Mouse (Mus musculus) heart, postnatal 10 days (tissue): ENCODE data around the gene Mrps7. TPM values are rescaled to one million over a fixed set of nuclear protein-coding genes. Genes with fewer than 3 reads are reported as not detected.

Experiments
- DNase-seq, 2 experiments: peaks; one replicate each; pipeline ENCODE4 v3.0.0; 2021
- intact Hi-C: fragments of 180-260 bp; cut with DNase I; formaldehyde crosslinking; loops from one replicate; pipeline ENCODE4 v1.15.1; 2025
- total RNA-seq, 2 experiments: library from RNA; stranded (reverse); gene quantifications; 2 replicates each; pipeline ENCODE4 v1.2.3; 2021

Gene Mrps7
- 10 to 100 TPM; 60.2 to 72.5 TPM for total RNA-seq

GRCm38 (mm10) chr11:115603476-115604303 is at the start of gene Mrps7, which contains the start of gene Gga3:
Mrps7 (plus strand) TSS chr11:115603925.
Gga3 (minus strand) TSS chr11:115604051.
- DNase-seq, result peak; percentile 95
- intact Hi-C loops, result loop anchor here (5.0 kb wide), 2 partner anchors 66 to 111 kb away; partner anchors contain the start of genes Nt5c and Sumo2

GRCm38 (mm10) chr11:115555717-115556116 is 48.0 kb upstream of the Mrps7 start:
- intact Hi-C loops, result no loop called here
- no peak for DNase-seq

- intact Hi-C loops, result no loop called here
- no peak for DNase-seq
Observed at GRCm38 (mm10) chr11:115563406-115563805, 40.3 kb upstream of the Mrps7 start.

GRCm38 (mm10) chr11:115564064-115564809 is 39.5 kb upstream of the Mrps7 start, which contains the start of gene Nup85:
Nup85 (plus strand) TSS chr11:115564434.
- intact Hi-C loops, result no loop called here
- DNase-seq, result peak; percentile 97 to 98

- intact Hi-C loops, result no loop called here
Observed at GRCm38 (mm10) chr11:115564961-115565360, 38.8 kb upstream of the Mrps7 start.

GRCm38 (mm10) chr11:115579080-115579479 is 24.6 kb upstream of the Mrps7 start:
- no peak for DNase-seq
- intact Hi-C loops, result no loop called here

More at GRCm38 (mm10) chr11:115564961-115565360, 38.8 kb upstream of the Mrps7 start:
- no peak for DNase-seq

GRCm38 (mm10) chr11:115582913-115583606 is 20.7 kb upstream of the Mrps7 start:
- intact Hi-C loops, result no loop called here
- no peak for DNase-seq

GRCm38 (mm10) chr11:115584376-115585073 is 19.2 kb upstream of the Mrps7 start:
- no peak for DNase-seq
- intact Hi-C loops, result no loop called here

GRCm38 (mm10) chr11:115585573-115586100 is 18.1 kb upstream of the Mrps7 start:
- intact Hi-C loops, result no loop called here
- no peak for DNase-seq

- no peak for DNase-seq
- intact Hi-C loops, result no loop called here
Observed at GRCm38 (mm10) chr11:115586403-115586802, 17.3 kb upstream of the Mrps7 start.

GRCm38 (mm10) chr11:115587984-115588383 is 15.7 kb upstream of the Mrps7 start:
- DNase-seq, result no peak
- intact Hi-C loops, result no loop called here

GRCm38 (mm10) chr11:115590526-115591075 is 13.1 kb upstream of the Mrps7 start:
- intact Hi-C loops, result no loop called here
- DNase-seq, result no peak

GRCm38 (mm10) chr11:115595209-115595608 is 8.5 kb upstream of the Mrps7 start:
- DNase-seq, result no peak
- intact Hi-C loops, result no loop called here

- intact Hi-C loops, result no loop called here
- DNase-seq, result no peak
Observed at GRCm38 (mm10) chr11:115598309-115598708, 5.4 kb upstream of the Mrps7 start.

GRCm38 (mm10) chr11:115599722-115600121 is 4.0 kb upstream of the Mrps7 start:
- intact Hi-C loops, result loop anchor here (5.0 kb wide), 2 partner anchors 62 to 107 kb away; partner anchors contain the start of genes Nt5c and Sumo2

GRCm38 (mm10) chr11:115600743-115601142 is 3.0 kb upstream of the Mrps7 start:
- intact Hi-C loops, result loop anchor here (5.0 kb wide), 2 partner anchors 63 to 108 kb away; partner anchors contain the start of genes Nt5c and Sumo2
- DNase-seq, result no peak

More at GRCm38 (mm10) chr11:115599722-115600121, 4.0 kb upstream of the Mrps7 start:
- DNase-seq, result peak in 1 of 2 experiments; percentile 29

- DNase-seq, result no peak
- intact Hi-C loops, result loop anchor here (5.0 kb wide), 2 partner anchors 64 to 109 kb away; partner anchors contain the start of genes Nt5c and Sumo2
Observed at GRCm38 (mm10) chr11:115601174-115601573, 2.6 kb upstream of the Mrps7 start.

- intact Hi-C loops, result loop anchor here (5.0 kb wide), 2 partner anchors 66 to 111 kb away; partner anchors contain the start of genes Nt5c and Sumo2
- no peak for DNase-seq
Observed at GRCm38 (mm10) chr11:115603128-115603475, 623 bp upstream of the Mrps7 start.

GRCm38 (mm10) chr11:115604304-115604696 is 575 bp downstream of the Mrps7 start:
- DNase-seq, result no peak
- intact Hi-C loops, result loop anchor here (5.0 kb wide), 2 partner anchors 67 to 112 kb away; partner anchors contain the start of genes Nt5c and Sumo2
